Mouse (Mus musculus) CD8-positive naive resting alpha-beta T cell, adult 57 days (primary cell): ENCODE measurements around the gene Ly6c1. TPM values are rescaled to one million over a fixed set of nuclear protein-coding genes. Genes with fewer than 3 reads are reported as not detected.

ENCODE experiments used
- total RNA-seq: library from RNA; stranded (reverse); gene quantifications from one replicate; pipeline ENCODE4 v1.2.4, GENCODE M21; 2023

Ly6c1 gene
- total RNA-seq, result 2.8 TPM

GRCm38 (mm10) chr15:75048642-75049261 lies at the start of gene Ly6c1:
Ly6c1 (minus strand) TSS chr15:75048830.

Other genes with a start within 250 kb of the Ly6c1 start
- gene Gml2, start 229.8 kb downstream of the Ly6c1 start, total RNA-seq, result not detected
- gene 2010109I03Rik, start 151.8 kb downstream of the Ly6c1 start, total RNA-seq, result 0.18 TPM
- gene Ly6i, start 65.4 kb downstream of the Ly6c1 start, total RNA-seq, result 0.92 TPM
- 11.8 TPM for gene Ly6a, start 50.8 kb downstream of the Ly6c1 start, total RNA-seq
- gene Ly6c2, start 63.1 kb upstream of the Ly6c1 start, total RNA-seq, result 95.2 TPM
- gene Ly6g, start 106.4 kb upstream of the Ly6c1 start, total RNA-seq, result not detected
- gene BC025446, start 167.5 kb upstream of the Ly6c1 start, total RNA-seq, result not detected
- gene Ly6f, start 219.6 kb upstream of the Ly6c1 start, total RNA-seq, result not detected